Mouse (Mus musculus): ENCODE data around the gene Zbtb38. TPM values are rescaled to one million over a fixed set of nuclear protein-coding genes. Genes with fewer than 3 reads are reported as not detected.
"Not testable (repeated sequence)": the region's sequence is repeated elsewhere in the genome, so short reads cannot be mapped to it uniquely, and the experiment has no call there.

Gene Zbtb38
- total RNA-seq, 2 experiments from 2014 or later = 42.4 to 45.3 TPM

- no peak for DNase-seq (ENCODE audit: low spot score in 2 of 2)
These were observed 64.9 kb downstream of the Zbtb38 start for GRCm38 (mm10) chr9:96687591-96688186.

- DNase-seq (ENCODE audit: low spot score in 2 of 2) = no peak
These were observed 67.0 kb downstream of the Zbtb38 start for GRCm38 (mm10) chr9:96685600-96686084.

GRCm38 (mm10) chr9:96684866-96685599, 67.6 kb downstream of the Zbtb38 start:
- DNase-seq (ENCODE audit: low spot score in 2 of 2) = no peak

GRCm38 (mm10) chr9:96684165-96684792, 68.4 kb downstream of the Zbtb38 start:
- DNase-seq (ENCODE audit: low spot score in 2 of 2) = no peak

- no peak for DNase-seq (ENCODE audit: low spot score in 2 of 2)
These were observed 74.0 kb downstream of the Zbtb38 start for GRCm38 (mm10) chr9:96678611-96679010.

- DNase-seq (ENCODE audit: low spot score in 2 of 2) = not testable (repeated sequence)
These were observed 74.9 kb downstream of the Zbtb38 start for GRCm38 (mm10) chr9:96677711-96678110.

- DNase-seq (ENCODE audit: low spot score in 2 of 2) = no peak
These were observed 76.0 kb downstream of the Zbtb38 start for GRCm38 (mm10) chr9:96676671-96677070.

GRCm38 (mm10) chr9:96675763-96676640, 76.6 kb downstream of the Zbtb38 start:
- DNase-seq (ENCODE audit: low spot score in 2 of 2) = no peak

- DNase-seq (ENCODE audit: low spot score in 2 of 2) = no peak
These were observed 77.4 kb downstream of the Zbtb38 start for GRCm38 (mm10) chr9:96675071-96675762.

GRCm38 (mm10) chr9:96674301-96674700, 78.3 kb downstream of the Zbtb38 start:
- DNase-seq (ENCODE audit: low spot score in 2 of 2) = no peak

GRCm38 (mm10) chr9:96672466-96672865, 80.2 kb downstream of the Zbtb38 start:
- no peak for DNase-seq (ENCODE audit: low spot score in 2 of 2)

GRCm38 (mm10) chr9:96671249-96671648, 81.4 kb downstream of the Zbtb38 start:
- peak in 1 of 2 experiments; percentile 61 for DNase-seq (ENCODE audit: low spot score in 2 of 2)

- peak; percentile 92 to 97 for DNase-seq (ENCODE audit: low spot score in 2 of 2)
These were observed 82.8 kb downstream of the Zbtb38 start for GRCm38 (mm10) chr9:96669877-96670276.

GRCm38 (mm10) chr9:96668628-96669027, 84.0 kb downstream of the Zbtb38 start:
- peak; percentile 74 to 78 for DNase-seq (ENCODE audit: low spot score in 2 of 2)

- DNase-seq (ENCODE audit: low spot score in 2 of 2) = peak in 1 of 2 experiments; percentile 72
These were observed 92.0 kb downstream of the Zbtb38 start for GRCm38 (mm10) chr9:96660510-96661244.

- no peak for DNase-seq (ENCODE audit: low spot score in 2 of 2)
These were observed 92.8 kb downstream of the Zbtb38 start for GRCm38 (mm10) chr9:96659801-96660200.

- DNase-seq (ENCODE audit: low spot score in 2 of 2) = no peak
These were observed 99.1 kb downstream of the Zbtb38 start for GRCm38 (mm10) chr9:96653538-96653937.

- no peak for DNase-seq (ENCODE audit: low spot score in 2 of 2)
These were observed 99.9 kb downstream of the Zbtb38 start for GRCm38 (mm10) chr9:96652763-96653162.

GRCm38 (mm10) chr9:96650807-96651206, 101.8 kb downstream of the Zbtb38 start:
- no peak for DNase-seq (ENCODE audit: low spot score in 2 of 2)

GRCm38 (mm10) chr9:96649924-96650323, 102.7 kb downstream of the Zbtb38 start:
- no peak for DNase-seq (ENCODE audit: low spot score in 2 of 2)
